Mouse (Mus musculus): Measurements from ENCODE around the gene Kcnj6. TPM values are rescaled to one million over a fixed set of nuclear protein-coding genes. Genes with fewer than 3 reads are reported as not detected.

The Kcnj6 gene
- total RNA-seq, 1 experiment = not detected

GRCm38 (mm10) chr16:94906026-94906425, 91.5 kb downstream of the Kcnj6 start:
- Histone ChIP-seq H3K9me3 (ENCODE audit: control insufficient read depth, insufficient read depth, low read depth, low read length) (no peaks in the 10 kb centered on the region), H3K4me1 (ENCODE audit: control insufficient read depth in 2 of 2, insufficient read depth in 2 of 2, low read length in 2 of 2, poor library complexity in 1 of 2) (peaks cover 2 to 4% of the 10 kb centered on the region in 2 experiments; a peak in 1 of 4 replicates), H3K9ac (ENCODE audit: insufficient read depth, low read depth, low read length, poor library complexity, severe bottlenecking) (no peak overlapping the region), H3K36me3 (ENCODE audit: control insufficient read depth, insufficient read depth, low read length, poor library complexity, severe bottlenecking) (no peaks in the 10 kb centered on the region), H3K27ac (ENCODE audit: insufficient read depth, low read depth, low read length, poor library complexity, severe bottlenecking) (no peak overlapping the region; the same call in 1 of the 2 replicates), H3K4me3 (ENCODE audit: insufficient read depth in 1 of 2, low read depth in 1 of 2, low read length in 2 of 2, poor library complexity in 1 of 2, severe bottlenecking in 1 of 2) (no peak overlapping the region)
- in situ Hi-C loops (cut with MboI; ENCODE audit: low sequenced_read_pairs in 2 of 2, unreplicated experiment in 2 of 2) = no loop called here
- TF ChIP-seq MAFK (IDR thresholded peaks at IDR 0.05; ENCODE audit: insufficient read depth, low read depth, low read length) (no peak), ZC3H11A (IDR thresholded peaks at IDR 0.05; ENCODE audit: borderline replicate concordance, low read depth, low read length) (no peak), ZNF384 (IDR thresholded peaks at IDR 0.05; ENCODE audit: low read depth, low read length) (no peak), CHD2 (IDR thresholded peaks at IDR 0.05; ENCODE audit: low read depth, low read length) (no peak), HCFC1 (IDR thresholded peaks at IDR 0.05; ENCODE audit: borderline replicate concordance, insufficient read depth, low read length) (no peak)
- DNase-seq (ENCODE audit: low read depth, low spot score) = no peak

- H3K9me3 ChIP-seq (ENCODE audit: control insufficient read depth, insufficient read depth, low read depth, low read length) = no peaks in the 10 kb centered on the region
- in situ Hi-C loops (cut with MboI; ENCODE audit: low sequenced_read_pairs in 2 of 2, unreplicated experiment in 2 of 2) = no loop called here
- TF ChIP-seq ZNF384 (IDR thresholded peaks at IDR 0.05; ENCODE audit: low read depth, low read length) (no peak), HCFC1 (IDR thresholded peaks at IDR 0.05; ENCODE audit: borderline replicate concordance, insufficient read depth, low read length) (no peak), CHD2 (IDR thresholded peaks at IDR 0.05; ENCODE audit: low read depth, low read length) (no peak), MAFK (IDR thresholded peaks at IDR 0.05; ENCODE audit: insufficient read depth, low read depth, low read length) (no peak), ZC3H11A (IDR thresholded peaks at IDR 0.05; ENCODE audit: borderline replicate concordance, low read depth, low read length) (no peak)
- H3K36me3 ChIP-seq (ENCODE audit: control insufficient read depth, insufficient read depth, low read length, poor library complexity, severe bottlenecking) = no peaks in the 10 kb centered on the region
- H3K4me1 ChIP-seq (ENCODE audit: control insufficient read depth in 2 of 2, insufficient read depth in 2 of 2, low read length in 2 of 2, poor library complexity in 1 of 2) = no peaks in the 10 kb centered on the region
- DNase-seq (ENCODE audit: low read depth, low spot score) = no peak
- H3K4me3 ChIP-seq (ENCODE audit: insufficient read depth in 1 of 2, low read depth in 1 of 2, low read length in 2 of 2, poor library complexity in 1 of 2, severe bottlenecking in 1 of 2) = no peak overlapping the region
- H3K9ac ChIP-seq (ENCODE audit: insufficient read depth, low read depth, low read length, poor library complexity, severe bottlenecking) = no peak overlapping the region
- H3K27ac ChIP-seq (ENCODE audit: insufficient read depth, low read depth, low read length, poor library complexity, severe bottlenecking) = no peak overlapping the region
Measured at GRCm38 (mm10) chr16:94898832-94899231, 98.7 kb downstream of the Kcnj6 start.

GRCm38 (mm10) chr16:94892162-94892650, 105.3 kb downstream of the Kcnj6 start:
- in situ Hi-C loops (cut with MboI; ENCODE audit: low sequenced_read_pairs in 2 of 2, unreplicated experiment in 2 of 2) = no loop called here
- TF ChIP-seq HCFC1 (IDR thresholded peaks at IDR 0.05; ENCODE audit: borderline replicate concordance, insufficient read depth, low read length) (no peak), MAFK (IDR thresholded peaks at IDR 0.05; ENCODE audit: insufficient read depth, low read depth, low read length) (no peak), CHD2 (IDR thresholded peaks at IDR 0.05; ENCODE audit: low read depth, low read length) (no peak), ZNF384 (IDR thresholded peaks at IDR 0.05; ENCODE audit: low read depth, low read length) (no peak), ZC3H11A (IDR thresholded peaks at IDR 0.05; ENCODE audit: borderline replicate concordance, low read depth, low read length) (no peak)
- Histone ChIP-seq H3K9ac (ENCODE audit: insufficient read depth, low read depth, low read length, poor library complexity, severe bottlenecking) (no peak overlapping the region), H3K36me3 (ENCODE audit: control insufficient read depth, insufficient read depth, low read length, poor library complexity, severe bottlenecking) (no peaks in the 10 kb centered on the region), H3K27ac (ENCODE audit: insufficient read depth, low read depth, low read length, poor library complexity, severe bottlenecking) (no peak overlapping the region), H3K9me3 (ENCODE audit: control insufficient read depth, insufficient read depth, low read depth, low read length) (no peaks in the 10 kb centered on the region), H3K4me1 (ENCODE audit: control insufficient read depth in 2 of 2, insufficient read depth in 2 of 2, low read length in 2 of 2, poor library complexity in 1 of 2) (no peaks in the 10 kb centered on the region), H3K4me3 (ENCODE audit: insufficient read depth in 1 of 2, low read depth in 1 of 2, low read length in 2 of 2, poor library complexity in 1 of 2, severe bottlenecking in 1 of 2) (no peak overlapping the region)
- DNase-seq (ENCODE audit: low read depth, low spot score) = no peak

GRCm38 (mm10) chr16:94890581-94890980, 106.9 kb downstream of the Kcnj6 start:
- in situ Hi-C loops (cut with MboI; ENCODE audit: low sequenced_read_pairs in 2 of 2, unreplicated experiment in 2 of 2) = no loop called here
- TF ChIP-seq CHD2 (IDR thresholded peaks at IDR 0.05; ENCODE audit: low read depth, low read length) = no peak
- TF ChIP-seq HCFC1 (IDR thresholded peaks at IDR 0.05; ENCODE audit: borderline replicate concordance, insufficient read depth, low read length) = no peak
- no peak for TF ChIP-seq ZC3H11A (IDR thresholded peaks at IDR 0.05; ENCODE audit: borderline replicate concordance, low read depth, low read length)
- TF ChIP-seq MAFK (IDR thresholded peaks at IDR 0.05; ENCODE audit: insufficient read depth, low read depth, low read length) = no peak
- no peak for TF ChIP-seq ZNF384 (IDR thresholded peaks at IDR 0.05; ENCODE audit: low read depth, low read length)
- H3K9ac ChIP-seq (ENCODE audit: insufficient read depth, low read depth, low read length, poor library complexity, severe bottlenecking) = no peak overlapping the region
- H3K36me3 ChIP-seq (ENCODE audit: control insufficient read depth, insufficient read depth, low read length, poor library complexity, severe bottlenecking) = no peaks in the 10 kb centered on the region
- no peaks in the 10 kb centered on the region for H3K4me1 ChIP-seq (ENCODE audit: control insufficient read depth in 2 of 2, insufficient read depth in 2 of 2, low read length in 2 of 2, poor library complexity in 1 of 2)
- H3K9me3 ChIP-seq (ENCODE audit: control insufficient read depth, insufficient read depth, low read depth, low read length) = no peaks in the 10 kb centered on the region
- H3K27ac ChIP-seq (ENCODE audit: insufficient read depth, low read depth, low read length, poor library complexity, severe bottlenecking) = no peak overlapping the region
- no peak for DNase-seq (ENCODE audit: low read depth, low spot score)
- no peak overlapping the region for H3K4me3 ChIP-seq (ENCODE audit: insufficient read depth in 1 of 2, low read depth in 1 of 2, low read length in 2 of 2, poor library complexity in 1 of 2, severe bottlenecking in 1 of 2)

- Histone ChIP-seq H3K9ac (ENCODE audit: insufficient read depth, low read depth, low read length, poor library complexity, severe bottlenecking) (no peak overlapping the region), H3K36me3 (ENCODE audit: control insufficient read depth, insufficient read depth, low read length, poor library complexity, severe bottlenecking) (no peaks in the 10 kb centered on the region), H3K4me3 (ENCODE audit: insufficient read depth in 1 of 2, low read depth in 1 of 2, low read length in 2 of 2, poor library complexity in 1 of 2, severe bottlenecking in 1 of 2) (no peak overlapping the region), H3K9me3 (ENCODE audit: control insufficient read depth, insufficient read depth, low read depth, low read length) (no peaks in the 10 kb centered on the region), H3K4me1 (ENCODE audit: control insufficient read depth in 2 of 2, insufficient read depth in 2 of 2, low read length in 2 of 2, poor library complexity in 1 of 2) (no peaks in the 10 kb centered on the region), H3K27ac (ENCODE audit: insufficient read depth, low read depth, low read length, poor library complexity, severe bottlenecking) (no peak overlapping the region)
- in situ Hi-C loops (cut with MboI; ENCODE audit: low sequenced_read_pairs in 2 of 2, unreplicated experiment in 2 of 2) = no loop called here
- no peak for TF ChIP-seq ZNF384 (IDR thresholded peaks at IDR 0.05; ENCODE audit: low read depth, low read length)
- DNase-seq (ENCODE audit: low read depth, low spot score) = no peak
Measured at GRCm38 (mm10) chr16:94890056-94890455, 107.4 kb downstream of the Kcnj6 start.

Data from ES-E14 (cell line).